Mouse (Mus musculus): ENCODE measurements around the gene Nr3c2. TPM values are rescaled to one million over a fixed set of nuclear protein-coding genes. Genes with fewer than 3 reads are reported as not detected.

Gene Nr3c2
- polyA plus RNA-seq, 1 experiment from 2014 or later = 4.5 TPM

DNA sequence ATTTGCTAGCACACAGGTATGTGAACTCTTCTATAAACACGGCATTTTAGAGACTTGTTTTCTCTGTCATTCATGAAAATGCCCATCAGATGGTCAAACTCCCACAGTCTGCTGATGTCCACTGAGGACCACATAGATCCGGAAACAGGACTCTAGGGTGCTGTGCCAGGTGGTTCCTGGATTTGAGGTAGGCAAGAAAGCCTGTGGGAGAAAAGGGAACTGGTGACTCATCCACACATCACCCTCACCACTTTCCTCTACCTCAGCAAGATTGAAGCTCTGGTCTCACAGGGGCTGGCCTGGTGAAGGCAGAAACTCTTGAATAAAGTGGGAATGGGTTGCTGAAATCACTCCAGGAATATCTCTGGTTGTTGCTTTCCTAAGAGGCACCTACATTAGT is 213.5 kb downstream of the Nr3c2 start:
- Histone ChIP-seq H3K36me3 (ENCODE audit: insufficient read depth, low read length) (no peaks in the 10 kb centered on the region), H3K4me1 (ENCODE audit: insufficient read depth, low read length) (no peaks in the 10 kb centered on the region), H3K27ac (ENCODE audit: low read length) (no peak overlapping the region), H3K9ac (replicated peaks; ENCODE audit: low read length) (no peak overlapping the region), H3K9me3 (ENCODE audit: low read length) (no peaks in the 10 kb centered on the region), H3K27me3 (ENCODE audit: insufficient read depth, low read length) (no peaks in the 10 kb centered on the region), H3K4me3 (ENCODE audit: low read length) (no peak overlapping the region), H3K4me2 (replicated peaks; ENCODE audit: low read depth, low read length) (no peak overlapping the region)
- ATAC-seq (ENCODE audit: low FRiP score, low TSS enrichment) = no peak
- WGBS = 85% methylated on average over 2 of the region's 2 CpGs

DNA sequence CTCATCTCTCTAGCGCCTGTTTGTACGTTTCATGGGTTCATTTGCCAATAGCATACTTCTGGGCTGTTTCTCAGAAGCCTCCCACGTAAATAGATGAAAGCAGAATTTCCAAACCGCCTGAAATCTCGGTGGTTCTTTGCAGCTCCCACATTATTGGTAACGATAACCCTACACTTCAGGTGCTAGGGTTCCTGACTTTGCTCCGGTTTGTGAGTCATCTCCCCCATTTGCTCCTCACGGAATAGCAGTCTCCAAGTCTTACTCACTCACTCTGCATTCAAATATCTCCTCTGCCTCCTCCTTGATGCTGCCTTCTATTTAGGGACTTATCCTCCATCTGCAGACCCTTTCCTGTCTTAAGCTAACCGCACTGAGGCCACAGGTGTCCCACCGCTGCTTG is 215.5 kb downstream of the Nr3c2 start:
- H3K27me3 ChIP-seq (ENCODE audit: insufficient read depth, low read length) = no peaks in the 10 kb centered on the region
- ATAC-seq (ENCODE audit: low FRiP score, low TSS enrichment) = no peak
- H3K4me2 ChIP-seq (replicated peaks; ENCODE audit: low read depth, low read length) = no peak overlapping the region
- no peaks in the 10 kb centered on the region for H3K36me3 ChIP-seq (ENCODE audit: insufficient read depth, low read length)
- H3K9ac ChIP-seq (replicated peaks; ENCODE audit: low read length) = no peak overlapping the region
- no peak overlapping the region for H3K27ac ChIP-seq (ENCODE audit: low read length)
- H3K9me3 ChIP-seq (ENCODE audit: low read length) = no peaks in the 10 kb centered on the region
- no peak overlapping the region for H3K4me3 ChIP-seq (ENCODE audit: low read length)
- H3K4me1 ChIP-seq (ENCODE audit: insufficient read depth, low read length) = no peaks in the 10 kb centered on the region
- WGBS = 80% methylated on average over 10 of the region's 10 CpGs

DNA sequence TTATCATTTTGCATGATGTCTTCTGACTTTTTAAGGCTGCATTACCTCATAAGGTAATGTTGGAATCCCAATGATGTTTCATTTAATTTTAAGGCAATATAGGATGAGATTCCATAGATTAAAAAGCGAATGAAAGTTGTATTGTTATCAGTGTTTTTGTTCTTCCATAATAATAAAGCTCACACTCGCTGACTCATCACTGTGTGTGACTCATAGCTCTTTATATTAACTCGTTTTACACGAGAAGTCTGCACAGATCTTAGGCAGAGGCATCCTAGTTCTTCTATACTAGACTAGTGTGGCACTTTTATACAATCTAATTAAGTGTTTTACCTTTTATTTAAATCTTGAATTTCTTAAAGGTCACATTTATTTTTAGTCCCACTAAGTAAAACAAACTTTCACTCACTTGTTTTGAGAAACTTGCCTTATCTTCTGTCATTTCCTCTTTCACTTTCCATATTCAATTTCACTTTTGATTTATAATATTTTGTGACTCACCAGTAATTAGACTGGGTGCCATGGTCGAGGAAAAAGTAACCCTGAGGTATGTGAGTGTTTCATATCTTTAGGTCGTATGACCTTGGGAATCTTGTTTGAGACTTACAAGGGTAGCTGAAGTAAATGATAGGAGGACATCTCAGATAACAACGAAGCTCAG is 217.3 kb downstream of the Nr3c2 start:
- H3K9ac ChIP-seq (replicated peaks; ENCODE audit: low read length) = no peak overlapping the region
- no peak overlapping the region for H3K4me3 ChIP-seq (ENCODE audit: low read length)
- ATAC-seq (ENCODE audit: low FRiP score, low TSS enrichment) = no peak
- no peaks in the 10 kb centered on the region for H3K36me3 ChIP-seq (ENCODE audit: insufficient read depth, low read length)
- no peaks in the 10 kb centered on the region for H3K27me3 ChIP-seq (ENCODE audit: insufficient read depth, low read length)
- WGBS = 63% methylated on average over 7 of the region's 7 CpGs
- no peak overlapping the region for H3K27ac ChIP-seq (ENCODE audit: low read length)
- H3K9me3 ChIP-seq (ENCODE audit: low read length) = no peaks in the 10 kb centered on the region
- H3K4me2 ChIP-seq (replicated peaks; ENCODE audit: low read depth, low read length) = no peak overlapping the region
- peaks cover 3% of the 10 kb centered on the region for H3K4me1 ChIP-seq (ENCODE audit: insufficient read depth, low read length)

DNA sequence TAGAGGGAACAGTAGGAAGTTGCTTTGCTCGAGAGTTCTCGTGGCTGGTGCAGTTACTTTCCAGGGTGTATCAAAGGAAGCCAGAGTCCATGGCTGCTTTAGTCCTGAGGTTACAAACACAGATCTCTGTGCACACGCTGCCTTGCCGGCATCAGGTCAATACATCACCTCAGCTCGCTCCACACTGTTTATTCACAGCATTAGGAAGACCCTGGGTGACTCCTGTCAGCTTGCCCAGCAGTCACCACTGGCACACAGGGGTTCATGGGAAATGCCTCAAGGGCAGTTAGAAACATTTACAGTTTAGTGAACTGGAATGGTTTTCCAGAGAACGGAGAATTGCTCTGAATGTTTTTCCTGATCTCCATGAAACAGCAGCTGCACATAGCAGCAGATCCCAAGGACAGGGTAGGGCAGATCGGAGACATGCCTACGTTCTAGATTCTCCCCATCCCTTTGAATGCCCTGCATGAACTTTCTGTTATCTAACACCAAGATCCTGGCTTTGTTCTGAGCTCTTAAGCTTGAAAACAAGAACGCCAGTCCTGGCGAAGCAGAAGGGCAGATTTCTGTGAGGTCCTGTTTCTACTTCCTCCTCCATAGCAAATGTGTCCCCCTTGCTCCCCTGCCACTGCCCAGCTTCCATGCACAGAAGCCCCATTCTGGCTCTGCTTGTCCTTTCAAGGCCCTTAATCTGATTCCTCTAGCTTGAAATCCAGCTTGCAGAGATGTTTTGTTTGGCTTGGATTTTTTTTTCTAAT is 221.7 kb downstream of the Nr3c2 start:
- no peak for ATAC-seq (ENCODE audit: low FRiP score, low TSS enrichment)
- H3K9ac ChIP-seq (replicated peaks; ENCODE audit: low read length) = peak overlapping the region; percentile 38; the same call in 1 of the 2 replicates
- 36% methylated on average over 10 of the region's 10 CpGs for WGBS

DNA sequence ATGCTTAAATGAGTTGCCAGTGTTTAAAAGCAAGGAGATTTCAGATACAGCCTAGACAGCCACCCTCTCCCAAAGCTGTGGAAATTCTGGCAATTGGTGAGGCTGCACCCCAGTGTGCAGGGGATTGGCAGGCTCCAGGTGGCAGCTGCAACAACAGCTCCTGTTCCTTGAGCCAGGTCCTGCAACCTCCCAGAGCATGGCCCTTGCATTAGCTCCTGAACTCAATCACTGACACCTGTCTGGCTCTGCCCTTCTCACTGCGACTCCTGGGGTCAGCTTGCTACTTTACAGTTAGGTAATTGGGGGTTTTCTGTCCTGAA is 222.3 kb downstream of the Nr3c2 start:
- Histone ChIP-seq H3K4me2 (replicated peaks; ENCODE audit: low read depth, low read length) (no peak overlapping the region), H3K27ac (ENCODE audit: low read length) (peak overlapping the region; percentile 72), H3K9me3 (ENCODE audit: low read length) (no peaks in the 10 kb centered on the region), H3K4me1 (ENCODE audit: insufficient read depth, low read length) (peaks cover 6% of the 10 kb centered on the region), H3K36me3 (ENCODE audit: insufficient read depth, low read length) (no peaks in the 10 kb centered on the region), H3K9ac (replicated peaks; ENCODE audit: low read length) (no peak overlapping the region; the same call in 1 of the 2 replicates), H3K27me3 (ENCODE audit: insufficient read depth, low read length) (no peaks in the 10 kb centered on the region), H3K4me3 (ENCODE audit: low read length) (no peak overlapping the region)
- no peak for ATAC-seq (ENCODE audit: low FRiP score, low TSS enrichment)
- WGBS = 29% methylated on average over 1 of the region's 1 CpGs

More for the DNA sequence above, 221.7 kb downstream of the Nr3c2 start:
- peaks cover 6% of the 10 kb centered on the region for H3K4me1 ChIP-seq (ENCODE audit: insufficient read depth, low read length)
- no peak overlapping the region for H3K4me2 ChIP-seq (replicated peaks; ENCODE audit: low read depth, low read length)
- no peak overlapping the region for H3K4me3 ChIP-seq (ENCODE audit: low read length)
- no peaks in the 10 kb centered on the region for H3K9me3 ChIP-seq (ENCODE audit: low read length)
- no peaks in the 10 kb centered on the region for H3K36me3 ChIP-seq (ENCODE audit: insufficient read depth, low read length)
- peak overlapping the region; percentile 72 for H3K27ac ChIP-seq (ENCODE audit: low read length)
- no peaks in the 10 kb centered on the region for H3K27me3 ChIP-seq (ENCODE audit: insufficient read depth, low read length)

DNA sequence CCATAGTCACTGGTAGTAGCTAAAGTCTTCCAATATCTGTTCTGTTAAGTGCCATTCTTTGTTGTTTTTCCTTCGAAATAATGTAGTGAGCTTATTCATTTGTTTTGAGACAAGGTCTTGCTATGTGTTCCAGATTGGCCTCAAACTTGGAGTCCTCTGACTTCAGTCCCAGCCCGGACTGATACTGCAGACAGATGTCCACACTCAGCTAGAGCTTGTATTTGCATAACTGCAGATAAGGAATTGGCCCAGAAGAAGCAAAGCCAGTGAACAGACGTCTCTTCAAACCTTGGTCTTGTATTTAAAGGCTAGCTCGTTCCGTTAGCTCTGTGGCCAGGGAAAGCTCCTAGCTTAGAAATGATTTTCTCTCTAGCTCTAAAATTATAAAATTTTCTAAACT is 223.1 kb downstream of the Nr3c2 start:
- ATAC-seq (ENCODE audit: low FRiP score, low TSS enrichment) = no peak
- Histone ChIP-seq H3K4me2 (replicated peaks; ENCODE audit: low read depth, low read length) (no peak overlapping the region), H3K4me1 (ENCODE audit: insufficient read depth, low read length) (peaks cover 6% of the 10 kb centered on the region), H3K27me3 (ENCODE audit: insufficient read depth, low read length) (no peaks in the 10 kb centered on the region), H3K27ac (ENCODE audit: low read length) (no peak overlapping the region), H3K4me3 (ENCODE audit: low read length) (no peak overlapping the region), H3K9me3 (ENCODE audit: low read length) (no peaks in the 10 kb centered on the region), H3K9ac (replicated peaks; ENCODE audit: low read length) (no peak overlapping the region), H3K36me3 (ENCODE audit: insufficient read depth, low read length) (no peaks in the 10 kb centered on the region)
- WGBS = 69% methylated on average over 5 of the region's 5 CpGs

DNA sequence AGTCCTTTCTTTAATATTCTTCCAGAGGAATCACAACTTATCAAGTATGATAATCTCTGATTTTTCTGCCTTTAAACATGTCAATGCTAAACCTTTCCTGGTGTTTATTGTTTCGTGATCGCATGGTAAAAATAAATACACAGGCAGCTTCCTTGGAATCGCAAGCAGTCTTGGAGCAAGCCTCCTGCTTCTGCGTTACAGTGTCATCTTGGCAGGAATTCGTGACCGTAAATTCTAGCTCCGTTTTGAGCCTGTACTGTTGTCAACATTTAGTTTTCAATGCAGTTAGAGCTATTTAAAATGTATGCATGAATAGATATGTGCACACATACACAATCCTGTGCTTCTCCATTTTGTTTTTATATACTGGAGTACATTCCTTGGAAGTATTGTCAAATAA is 226.5 kb downstream of the Nr3c2 start:
- no peak overlapping the region for H3K4me2 ChIP-seq (replicated peaks; ENCODE audit: low read depth, low read length)
- 78% methylated on average over 7 of the region's 7 CpGs for WGBS
- ATAC-seq (ENCODE audit: low FRiP score, low TSS enrichment) = no peak
- H3K4me1 ChIP-seq (ENCODE audit: insufficient read depth, low read length) = peaks cover 6% of the 10 kb centered on the region
- no peaks in the 10 kb centered on the region for H3K9me3 ChIP-seq (ENCODE audit: low read length)
- H3K4me3 ChIP-seq (ENCODE audit: low read length) = no peak overlapping the region
- H3K9ac ChIP-seq (replicated peaks; ENCODE audit: low read length) = no peak overlapping the region
- no peaks in the 10 kb centered on the region for H3K27me3 ChIP-seq (ENCODE audit: insufficient read depth, low read length)
- H3K36me3 ChIP-seq (ENCODE audit: insufficient read depth, low read length) = no peaks in the 10 kb centered on the region
- no peak overlapping the region for H3K27ac ChIP-seq (ENCODE audit: low read length)

DNA sequence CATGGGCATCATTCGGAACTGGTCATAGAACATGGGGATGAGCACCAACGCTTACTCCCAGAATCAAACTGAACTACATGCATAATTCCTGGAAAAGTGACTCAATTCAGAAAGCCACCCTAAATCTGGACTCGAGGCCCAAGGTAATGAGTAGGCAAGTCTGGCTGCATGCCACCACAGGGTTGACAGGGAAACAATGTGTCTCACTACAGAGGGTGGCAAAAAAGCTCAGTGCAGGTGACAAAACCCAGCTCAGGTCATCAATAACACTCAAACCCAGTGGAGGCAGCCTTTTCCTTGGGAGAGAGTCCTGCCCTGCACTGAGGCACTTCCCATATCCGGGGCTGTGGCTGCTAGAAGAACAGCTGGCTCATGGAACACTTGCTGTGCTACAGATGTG is 228.8 kb downstream of the Nr3c2 start:
- H3K27me3 ChIP-seq (ENCODE audit: insufficient read depth, low read length) = no peaks in the 10 kb centered on the region
- no peak overlapping the region for H3K9ac ChIP-seq (replicated peaks; ENCODE audit: low read length)
- H3K4me2 ChIP-seq (replicated peaks; ENCODE audit: low read depth, low read length) = no peak overlapping the region
- no peaks in the 10 kb centered on the region for H3K36me3 ChIP-seq (ENCODE audit: insufficient read depth, low read length)
- no peaks in the 10 kb centered on the region for H3K9me3 ChIP-seq (ENCODE audit: low read length)
- H3K27ac ChIP-seq (ENCODE audit: low read length) = no peak overlapping the region
- WGBS = 87% methylated on average over 4 of the region's 4 CpGs
- no peak overlapping the region for H3K4me3 ChIP-seq (ENCODE audit: low read length)
- no peaks in the 10 kb centered on the region for H3K4me1 ChIP-seq (ENCODE audit: insufficient read depth, low read length)
- no peak for ATAC-seq (ENCODE audit: low FRiP score, low TSS enrichment)

DNA sequence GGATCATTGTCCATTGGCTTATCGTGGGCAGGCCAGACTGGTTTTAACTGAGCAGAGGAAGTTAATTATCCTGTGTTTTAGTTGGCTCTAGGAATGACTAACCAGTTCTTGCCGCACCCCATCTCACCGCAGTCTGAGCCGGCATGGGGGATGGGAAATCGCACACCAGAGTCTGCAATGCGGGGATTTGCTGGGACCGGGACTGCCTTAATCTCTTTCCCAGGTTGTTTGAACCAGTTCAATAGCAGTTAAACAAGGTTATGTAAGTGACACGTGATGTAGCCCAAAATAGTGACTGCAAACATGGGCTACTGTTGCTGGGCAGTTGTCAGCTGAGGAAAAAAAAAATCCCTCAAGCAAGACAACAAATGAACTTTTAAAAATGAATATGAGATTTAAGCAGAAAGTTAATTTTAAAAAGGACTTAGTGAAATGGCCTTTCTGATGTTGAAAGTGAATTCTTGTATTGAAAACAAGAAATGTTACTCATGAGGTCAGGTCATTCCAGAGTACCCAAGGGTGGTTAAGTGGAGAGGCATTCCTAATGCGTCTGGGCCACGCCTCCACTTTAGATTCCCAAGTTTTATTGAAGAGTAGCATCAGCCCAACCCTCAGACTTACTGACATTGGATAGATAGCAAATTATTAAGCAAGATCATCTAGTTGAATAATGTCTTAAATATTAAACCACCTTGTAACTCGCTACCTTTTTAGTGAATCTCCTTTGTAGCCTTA is 233.8 kb downstream of the Nr3c2 start:
- no peaks in the 10 kb centered on the region for H3K27me3 ChIP-seq (ENCODE audit: insufficient read depth, low read length)
- peak overlapping the region; percentile 80; the same call in 1 of the 2 replicates for H3K27ac ChIP-seq (ENCODE audit: low read length)
- peak; percentile 93 for ATAC-seq (ENCODE audit: low FRiP score, low TSS enrichment)
- H3K9ac ChIP-seq (replicated peaks; ENCODE audit: low read length) = no peak overlapping the region
- peaks cover 5% of the 10 kb centered on the region for H3K9me3 ChIP-seq (ENCODE audit: low read length)
- no peak overlapping the region for H3K4me2 ChIP-seq (replicated peaks; ENCODE audit: low read depth, low read length)
- 35% methylated on average over 11 of the region's 11 CpGs for WGBS
- no peaks in the 10 kb centered on the region for H3K36me3 ChIP-seq (ENCODE audit: insufficient read depth, low read length)
- H3K4me3 ChIP-seq (ENCODE audit: low read length) = no peak overlapping the region
- H3K4me1 ChIP-seq (ENCODE audit: insufficient read depth, low read length) = peaks cover 9% of the 10 kb centered on the region

All from kidney, embryonic 16.5 days (tissue).